Mouse (Mus musculus) forebrain, embryonic 16.5 days (tissue): ENCODE measurements at regions not wholly inside any gene's neighbourhood (a gene's known extent, or its start where the extent isn't known, plus 50 kb on each side); places are given as distances from the start of the nearest gene placed in this dataset.
"Not testable (repeated sequence)": the region's sequence is repeated elsewhere in the genome, so short reads cannot be mapped to it uniquely, and the experiment has no call there.

Experiments
- ATAC-seq: fragments of 200-750 bp; cut with Nextera tagmentation; 2 replicates; pipeline ENCODE4 v1.8.0; 2017; ENCODE audit warnings: mild to moderate bottlenecking, moderate library complexity
- H3K27ac ChIP-seq: fragments of 300-500 bp; sonication (generic); 2 replicates; pipeline ENCODE4 v1.5.1; 2014; ENCODE audit warnings: low read length, control low read depth
- H3K27me3 ChIP-seq: fragments of 300-500 bp; sonication (generic); replicated peaks from 2 replicates; pipeline ENCODE4 v1.6.1; 2014; ENCODE audit warnings: low read length; ENCODE audit not compliant: control insufficient read depth, insufficient read depth
- H3K36me3 ChIP-seq: fragments of 300-500 bp; sonication (generic); 2 replicates; pipeline ENCODE4 v1.6.1; 2014; ENCODE audit not compliant: control insufficient read depth, insufficient read depth
- H3K4me1 ChIP-seq: fragments of 300-500 bp; sonication (generic); replicated peaks from 2 replicates; pipeline ENCODE4 v1.6.1; 2014; ENCODE audit warnings: low read length; ENCODE audit not compliant: control insufficient read depth, insufficient read depth
- H3K4me2 ChIP-seq: fragments of 300-500 bp; sonication (generic); 2 replicates; pipeline ENCODE4 v1.6.1; 2014; ENCODE audit warnings: mild to moderate bottlenecking, low read length, control low read depth
- H3K4me3 ChIP-seq: fragments of 300-500 bp; sonication (generic); replicated peaks from 2 replicates; pipeline ENCODE4 v1.5.1; 2014; ENCODE audit warnings: mild to moderate bottlenecking, low read length, control low read depth
- H3K9ac ChIP-seq: fragments of 300-500 bp; sonication (generic); replicated peaks from 2 replicates; pipeline ENCODE4 v1.6.1; 2014; ENCODE audit warnings: low read depth, low read length, control low read depth
- H3K9me3 ChIP-seq: fragments of 300-500 bp; sonication (generic); 2 replicates; pipeline ENCODE4 v1.6.1; 2016; ENCODE audit warnings: low read length; ENCODE audit not compliant: control insufficient read depth
- WGBS: fragments of 180-500 bp; shearing (Covaris S2); extraction: QIAGEN DNeasy Blood & Tissue Kit; methylation state at CpG from one replicate; pipeline ENCODE4 v1.1.7; 2014; 5-methylcytosine and 5-hydroxymethylcytosine counted together

- H3K4me3 ChIP-seq = no peak overlapping the region
- no peaks in the 10 kb centered on the region for H3K27me3 ChIP-seq
- no peak overlapping the region for H3K9ac ChIP-seq
- H3K36me3 ChIP-seq = no peaks in the 10 kb centered on the region
- no peaks in the 10 kb centered on the region for H3K9me3 ChIP-seq
- H3K27ac ChIP-seq = no peak overlapping the region
- no peaks in the 10 kb centered on the region for H3K4me1 ChIP-seq
- H3K4me2 ChIP-seq = no peak overlapping the region
- no peak for ATAC-seq
Measured at GRCm38 (mm10) chr1:7671566-7671965, 2863.9 kb downstream of the Gm37988 start.

- ATAC-seq, H3K9ac ChIP-seq, H3K27ac ChIP-seq, H3K27me3 ChIP-seq, H3K4me1 ChIP-seq, H3K36me3 ChIP-seq, H3K4me3 ChIP-seq, H3K4me2 ChIP-seq, H3K9me3 ChIP-seq: not testable (repeated sequence)
- WGBS = 87% methylated on average over 6 of the region's 6 CpGs
Measured at GRCm38 (mm10) chr1:7709206-7709605, 2901.5 kb downstream of the Gm37988 start.

GRCm38 (mm10) chr1:7732725-7733124, 2925.0 kb downstream of the Gm37988 start:
- no peak overlapping the region for H3K4me2 ChIP-seq
- no peaks in the 10 kb centered on the region for H3K9me3 ChIP-seq
- H3K36me3 ChIP-seq = no peaks in the 10 kb centered on the region
- ATAC-seq = no peak
- H3K27me3 ChIP-seq = no peaks in the 10 kb centered on the region
- 69% methylated on average over 1 of the region's 1 CpGs for WGBS
- H3K27ac ChIP-seq = no peak overlapping the region
- no peak overlapping the region for H3K9ac ChIP-seq
- no peak overlapping the region for H3K4me3 ChIP-seq
- H3K4me1 ChIP-seq = no peaks in the 10 kb centered on the region

GRCm38 (mm10) chr1:7737331-7737730, 2929.6 kb downstream of the Gm37988 start:
- Histone ChIP-seq H3K27me3 (no peaks in the 10 kb centered on the region), H3K27ac (no peak overlapping the region), H3K36me3 (no peaks in the 10 kb centered on the region), H3K4me2 (no peak overlapping the region), H3K4me1 (no peaks in the 10 kb centered on the region), H3K4me3 (no peak overlapping the region), H3K9me3 (no peaks in the 10 kb centered on the region), H3K9ac (no peak overlapping the region)
- no peak for ATAC-seq
- WGBS = 89% methylated on average over 4 of the region's 4 CpGs

GRCm38 (mm10) chr1:7745887-7746286, 2938.2 kb downstream of the Gm37988 start:
- no peaks in the 10 kb centered on the region for H3K9me3 ChIP-seq
- H3K4me2 ChIP-seq = no peak overlapping the region
- H3K4me3 ChIP-seq = no peak overlapping the region
- H3K36me3 ChIP-seq = no peaks in the 10 kb centered on the region
- WGBS = 90% methylated on average over 5 of the region's 5 CpGs
- no peak overlapping the region for H3K27ac ChIP-seq
- ATAC-seq = no peak
- H3K4me1 ChIP-seq = no peaks in the 10 kb centered on the region
- H3K9ac ChIP-seq = no peak overlapping the region
- H3K27me3 ChIP-seq = no peaks in the 10 kb centered on the region

GRCm38 (mm10) chr1:7776720-7777119, 2969.0 kb downstream of the Gm37988 start:
- WGBS = 17% methylated on average over 1 of the region's 1 CpGs
- no peaks in the 10 kb centered on the region for H3K9me3 ChIP-seq
- H3K9ac ChIP-seq = no peak overlapping the region
- H3K36me3 ChIP-seq = no peaks in the 10 kb centered on the region
- no peak overlapping the region for H3K4me2 ChIP-seq
- no peaks in the 10 kb centered on the region for H3K4me1 ChIP-seq
- H3K27me3 ChIP-seq = no peaks in the 10 kb centered on the region
- H3K27ac ChIP-seq = no peak overlapping the region
- no peak overlapping the region for H3K4me3 ChIP-seq
- no peak for ATAC-seq

- no peak overlapping the region for H3K4me3 ChIP-seq
- H3K9ac ChIP-seq = no peak overlapping the region
- H3K36me3 ChIP-seq = no peaks in the 10 kb centered on the region
- no peak overlapping the region for H3K4me2 ChIP-seq
- no peak overlapping the region for H3K27ac ChIP-seq
- H3K4me1 ChIP-seq = no peaks in the 10 kb centered on the region
- 9% methylated on average over 11 of the region's 11 CpGs for WGBS
- ATAC-seq = peak; percentile 15; the same call in 1 of the 2 replicates
- no peaks in the 10 kb centered on the region for H3K9me3 ChIP-seq
- H3K27me3 ChIP-seq = no peaks in the 10 kb centered on the region
Measured at GRCm38 (mm10) chr1:7777191-7778044, 2969.7 kb downstream of the Gm37988 start.

- not testable (repeated sequence) for H3K9me3 ChIP-seq, H3K4me1 ChIP-seq, H3K27me3 ChIP-seq, H3K27ac ChIP-seq, ATAC-seq, H3K4me2 ChIP-seq, H3K4me3 ChIP-seq, H3K36me3 ChIP-seq, H3K9ac ChIP-seq
- 31% methylated on average over 5 of the region's 5 CpGs for WGBS
Measured at GRCm38 (mm10) chr1:7778045-7778565, 2970.4 kb downstream of the Gm37988 start.

GRCm38 (mm10) chr1:7778657-7779056, 2971.0 kb downstream of the Gm37988 start:
- Histone ChIP-seq H3K27me3 (no peaks in the 10 kb centered on the region), H3K9me3 (no peaks in the 10 kb centered on the region), H3K4me3 (no peak overlapping the region), H3K4me2 (no peak overlapping the region), H3K9ac (no peak overlapping the region), H3K36me3 (no peaks in the 10 kb centered on the region), H3K27ac (no peak overlapping the region), H3K4me1 (no peaks in the 10 kb centered on the region)
- ATAC-seq = no peak
- WGBS = 79% methylated on average over 2 of the region's 2 CpGs
